Mouse (Mus musculus): Measurements from ENCODE around the gene Defb38. TPM values are rescaled to one million over a fixed set of nuclear protein-coding genes. Genes with fewer than 3 reads are reported as not detected.

Defb38 gene
- polyA plus RNA-seq (2015; fragmentation: Nextera tagmentation; extraction: Ambion mirVana): not detected in 2 replicates

- Histone ChIP-seq H3K9me3 (replicated peaks; ENCODE audit: control insufficient read depth, low read length, poor library complexity, severe bottlenecking) (no peaks in the 10 kb centered on the region), H3K4me2 (ENCODE audit: low read length) (no peak within 1 kb of the TSS), H3K27me3 (ENCODE audit: control insufficient read depth, insufficient read depth, low read depth, low read length) (no peaks in the 10 kb centered on the region), H3K4me3 (ENCODE audit: low read depth, low read length) (no peak within 1 kb of the TSS), H3K27ac (ENCODE audit: low read length) (no peak within 1 kb of the TSS), H3K4me1 (ENCODE audit: control insufficient read depth, insufficient read depth, low read length) (no peaks in the 10 kb centered on the region), H3K36me3 (ENCODE audit: control insufficient read depth, insufficient read depth, low read length) (no peaks in the 10 kb centered on the region), H3K9ac (ENCODE audit: low read depth, low read length) (no peak within 1 kb of the TSS)
- ATAC-seq: no peak
- 74% methylated on average over 1 of the region's 1 CpGs for WGBS
Observed at GRCm38 (mm10) chr8:19026466-19026865, at the start of gene Defb38. Defb38 (minus strand) TSS chr8:19026566.

- WGBS: 79% methylated on average over 2 of the region's 2 CpGs
Observed at GRCm38 (mm10) chr8:19066013-19066412, 39.6 kb upstream of the Defb38 start.

GRCm38 (mm10) chr8:19064710-19065109, 38.3 kb upstream of the Defb38 start, which contains the start of gene Defb39:
Defb39 (minus strand) TSS chr8:19064810.
- Histone ChIP-seq H3K9ac (ENCODE audit: low read depth, low read length) (no peak within 1 kb of the TSS), H3K4me3 (ENCODE audit: low read depth, low read length) (no peak within 1 kb of the TSS), H3K27me3 (ENCODE audit: control insufficient read depth, insufficient read depth, low read depth, low read length) (no peaks in the 10 kb centered on the region), H3K4me2 (ENCODE audit: low read length) (no peak within 1 kb of the TSS), H3K36me3 (ENCODE audit: control insufficient read depth, insufficient read depth, low read length) (no peaks in the 10 kb centered on the region), H3K4me1 (ENCODE audit: control insufficient read depth, insufficient read depth, low read length) (no peaks in the 10 kb centered on the region), H3K9me3 (replicated peaks; ENCODE audit: control insufficient read depth, low read length, poor library complexity, severe bottlenecking) (no peaks in the 10 kb centered on the region), H3K27ac (ENCODE audit: low read length) (no peak within 1 kb of the TSS)
- ATAC-seq: no peak
- 78% methylated on average over 1 of the region's 1 CpGs for WGBS

More at GRCm38 (mm10) chr8:19066013-19066412, 39.6 kb upstream of the Defb38 start:
- H3K27ac ChIP-seq (ENCODE audit: low read length): no peak overlapping the region
- no peaks in the 10 kb centered on the region for H3K4me1 ChIP-seq (ENCODE audit: control insufficient read depth, insufficient read depth, low read length)
- H3K4me3 ChIP-seq (ENCODE audit: low read depth, low read length): no peak overlapping the region
- H3K36me3 ChIP-seq (ENCODE audit: control insufficient read depth, insufficient read depth, low read length): no peaks in the 10 kb centered on the region
- H3K27me3 ChIP-seq (ENCODE audit: control insufficient read depth, insufficient read depth, low read depth, low read length): no peaks in the 10 kb centered on the region
- no peak overlapping the region for H3K9ac ChIP-seq (ENCODE audit: low read depth, low read length)
- no peaks in the 10 kb centered on the region for H3K9me3 ChIP-seq (replicated peaks; ENCODE audit: control insufficient read depth, low read length, poor library complexity, severe bottlenecking)
- no peak overlapping the region for H3K4me2 ChIP-seq (ENCODE audit: low read length)
- ATAC-seq: no peak

- no peak overlapping the region for H3K9ac ChIP-seq (ENCODE audit: low read depth, low read length)
- no peaks in the 10 kb centered on the region for H3K36me3 ChIP-seq (ENCODE audit: control insufficient read depth, insufficient read depth, low read length)
- H3K9me3 ChIP-seq (replicated peaks; ENCODE audit: control insufficient read depth, low read length, poor library complexity, severe bottlenecking): no peaks in the 10 kb centered on the region
- ATAC-seq: no peak
- no peak overlapping the region for H3K4me2 ChIP-seq (ENCODE audit: low read length)
- H3K4me3 ChIP-seq (ENCODE audit: low read depth, low read length): no peak overlapping the region
- H3K27ac ChIP-seq (ENCODE audit: low read length): no peak overlapping the region
- no peaks in the 10 kb centered on the region for H3K4me1 ChIP-seq (ENCODE audit: control insufficient read depth, insufficient read depth, low read length)
- H3K27me3 ChIP-seq (ENCODE audit: control insufficient read depth, insufficient read depth, low read depth, low read length): no peaks in the 10 kb centered on the region
Observed at GRCm38 (mm10) chr8:19062891-19063290, 36.5 kb upstream of the Defb38 start.

- no peaks in the 10 kb centered on the region for H3K27me3 ChIP-seq (ENCODE audit: control insufficient read depth, insufficient read depth, low read depth, low read length)
- no peaks in the 10 kb centered on the region for H3K36me3 ChIP-seq (ENCODE audit: control insufficient read depth, insufficient read depth, low read length)
- no peak overlapping the region for H3K27ac ChIP-seq (ENCODE audit: low read length)
- H3K4me1 ChIP-seq (ENCODE audit: control insufficient read depth, insufficient read depth, low read length): no peaks in the 10 kb centered on the region
- ATAC-seq: no peak
- no peaks in the 10 kb centered on the region for H3K9me3 ChIP-seq (replicated peaks; ENCODE audit: control insufficient read depth, low read length, poor library complexity, severe bottlenecking)
- H3K4me3 ChIP-seq (ENCODE audit: low read depth, low read length): no peak overlapping the region
- H3K4me2 ChIP-seq (ENCODE audit: low read length): no peak overlapping the region
- 93% methylated on average over 14 of the region's 14 CpGs for WGBS
- no peak overlapping the region for H3K9ac ChIP-seq (ENCODE audit: low read depth, low read length)
Observed at GRCm38 (mm10) chr8:19045242-19045641, 18.9 kb upstream of the Defb38 start.

Other genes starting within 250 kb of the Defb38 start
- gene Defb40, start 48.3 kb downstream of the Defb38 start, polyA plus RNA-seq (2015; fragmentation: Nextera tagmentation; extraction: Ambion mirVana): not detected in 2 replicates
- not detected in 2 replicates for gene Defb37, start 35.5 kb downstream of the Defb38 start, polyA plus RNA-seq (2015; fragmentation: Nextera tagmentation; extraction: Ambion mirVana)
- not detected in 2 replicates for gene Defb39, start 38.2 kb upstream of the Defb38 start, polyA plus RNA-seq (2015; fragmentation: Nextera tagmentation; extraction: Ambion mirVana)
- gene Defb12, start 88.3 kb upstream of the Defb38 start, polyA plus RNA-seq (2015; fragmentation: Nextera tagmentation; extraction: Ambion mirVana): not detected in 2 replicates
- not detected in 2 replicates for gene Defb34, start 97.2 kb upstream of the Defb38 start, polyA plus RNA-seq (2015; fragmentation: Nextera tagmentation; extraction: Ambion mirVana)
- not detected in 2 replicates for gene Gm45826, start 114.2 kb upstream of the Defb38 start, polyA plus RNA-seq (2015; fragmentation: Nextera tagmentation; extraction: Ambion mirVana)
- not detected in 2 replicates for gene Defb14, start 167.8 kb upstream of the Defb38 start, polyA plus RNA-seq (2015; fragmentation: Nextera tagmentation; extraction: Ambion mirVana)
- not detected in 2 replicates for gene Defb4, start 172.1 kb upstream of the Defb38 start, polyA plus RNA-seq (2015; fragmentation: Nextera tagmentation; extraction: Ambion mirVana)
- gene Defb6, start 198.9 kb upstream of the Defb38 start, polyA plus RNA-seq (2015; fragmentation: Nextera tagmentation; extraction: Ambion mirVana): not detected in 2 replicates
- gene Defb46, start 213.3 kb upstream of the Defb38 start, polyA plus RNA-seq (2015; fragmentation: Nextera tagmentation; extraction: Ambion mirVana): not detected in 2 replicates
- gene Defb5, start 221.0 kb upstream of the Defb38 start, polyA plus RNA-seq (2015; fragmentation: Nextera tagmentation; extraction: Ambion mirVana): not detected in 2 replicates